Mouse (Mus musculus) lung, adult 2 months (tissue): ENCODE results near the gene Wnt11.

ENCODE experiments used
- CTCF ChIP-seq: fragments of 200-500 bp; IDR thresholded peaks from 2 replicates; pipeline ENCODE4 v1.5.1; 2011; ENCODE audit warnings: mild to moderate bottlenecking, low read length, control low read depth; ENCODE audit not compliant: insufficient read depth
- POLR2A ChIP-seq: fragments of 200-500 bp; IDR thresholded peaks from 2 replicates; pipeline ENCODE4 v1.6.1; 2011; ENCODE audit warnings: low read depth, mild to moderate bottlenecking, control low read depth, low read length, borderline replicate concordance; ENCODE audit errors: extremely low read depth

DNA sequence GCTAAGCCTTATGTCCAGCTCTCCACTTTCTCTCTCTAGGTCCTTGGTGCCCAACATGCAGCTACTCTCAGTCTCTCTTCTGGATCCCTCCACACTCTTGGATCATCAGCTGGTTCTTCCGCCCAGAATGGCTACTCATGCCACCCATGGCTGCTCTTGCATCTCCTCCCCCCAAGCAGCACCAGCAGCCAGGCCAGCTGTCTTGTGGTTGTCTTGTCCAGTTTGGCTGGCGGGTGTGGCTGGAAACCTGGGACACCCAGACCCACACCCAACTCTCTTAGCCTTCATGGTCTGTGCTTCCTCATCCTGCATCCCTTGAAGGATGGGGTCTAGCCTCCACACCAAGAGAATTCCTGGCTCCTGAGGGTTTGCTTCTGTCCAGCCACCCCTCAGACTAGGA, 24.3 kb upstream of the Wnt11 start:
- TF ChIP-seq POLR2A (no peak), CTCF (no peak)
